Mouse (Mus musculus) MEL (cell line): Measurements from ENCODE around the gene Nr6a1.

Source experiments
- GABPA ChIP-seq: IDR thresholded peaks from 2 replicates; pipeline ENCODE4 v1.6.1; 2012; ENCODE audit warnings: low read depth, mild to moderate bottlenecking, inconsistent platforms, low read length, improper control_type of control experiment, moderate library complexity
- ZKSCAN1 ChIP-seq: IDR thresholded peaks from 2 replicates; pipeline ENCODE4 v1.6.1; 2012; ENCODE audit warnings: low read depth, mild to moderate bottlenecking, inconsistent platforms, low read length, improper control_type of control experiment, moderate library complexity

GRCm38 (mm10) chr2:38739410-38739809 is 188.1 kb downstream of the Nr6a1 start:
- TF ChIP-seq GABPA: no peak
- no peak for TF ChIP-seq ZKSCAN1
